Mouse (Mus musculus) embryonic facial prominence, embryonic 10.5 days (tissue): Measurements from ENCODE around the gene Prf1. TPM values are rescaled to one million over a fixed set of nuclear protein-coding genes. Genes with fewer than 3 reads are reported as not detected.

Source experiments
- DNase-seq: peaks from one replicate; pipeline ENCODE4 v3.0.0-alpha.2; 2017; ENCODE audit warnings: low spot score
- H3K27ac ChIP-seq: fragments of 300-500 bp; sonication (generic); replicated peaks from 2 replicates; pipeline ENCODE4 v1.5.1; 2016; ENCODE audit warnings: mild to moderate bottlenecking
- H3K27me3 ChIP-seq: fragments of 300-500 bp; sonication (generic); replicated peaks from 2 replicates; pipeline ENCODE4 v1.6.1; 2016; ENCODE audit warnings: low read depth, mild to moderate bottlenecking; ENCODE audit not compliant: poor library complexity, severe bottlenecking
- H3K36me3 ChIP-seq: fragments of 300-500 bp; sonication (generic); replicated peaks from 2 replicates; pipeline ENCODE4 v1.6.1; 2016; ENCODE audit warnings: mild to moderate bottlenecking, moderate library complexity
- H3K4me1 ChIP-seq: fragments of 300-500 bp; sonication (generic); 2 replicates; pipeline ENCODE4 v1.6.1; 2016
- H3K4me3 ChIP-seq: fragments of 300-500 bp; sonication (generic); 2 replicates; pipeline ENCODE4 v1.5.1; 2016; ENCODE audit warnings: mild to moderate bottlenecking, moderate library complexity
- H3K9me3 ChIP-seq: fragments of 300-500 bp; sonication (generic); 2 replicates; pipeline ENCODE4 v1.6.1; 2016; ENCODE audit warnings: mild to moderate bottlenecking
- WGBS: fragments of 180-500 bp; shearing (Covaris S2); methylation state at CpG from one replicate; pipeline ENCODE4 v1.1.7; 2016; 5-methylcytosine and 5-hydroxymethylcytosine counted together
- polyA plus RNA-seq: library from polyadenylated mRNA; unstranded; fragments of >200 nt; fragmentation: Nextera tagmentation; extraction: Ambion mirVana; gene quantifications from 2 replicates; pipeline ENCODE4 v1.2.1, GENCODE M21; 2016

Prf1 gene
- polyA plus RNA-seq, 1 experiment from 2014 or later = not detected

DNA sequence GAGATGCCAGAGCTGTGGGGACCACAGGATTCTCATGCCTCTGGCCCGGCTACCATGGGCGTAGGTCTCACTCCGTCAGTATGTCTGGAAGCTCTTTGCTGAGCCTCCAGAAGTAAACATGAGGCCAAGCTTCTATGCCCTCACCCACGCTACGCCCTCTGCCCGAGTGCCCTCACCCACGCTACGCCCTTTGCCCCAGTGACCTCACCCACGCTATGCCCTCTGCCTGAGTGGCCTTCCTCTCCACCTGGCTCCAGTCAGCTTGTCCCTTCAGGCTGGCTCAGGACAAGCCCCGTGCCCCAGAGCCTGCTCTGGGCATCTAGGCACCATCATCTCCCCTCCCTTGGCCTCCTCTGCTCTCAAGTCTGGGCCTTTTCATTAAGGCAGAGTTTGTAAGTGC is 29.9 kb downstream of the Prf1 start:
- no peak overlapping the region for H3K4me3 ChIP-seq
- no peaks in the 10 kb centered on the region for H3K27me3 ChIP-seq
- DNase-seq = no peak
- peaks cover 44% of the 10 kb centered on the region for H3K4me1 ChIP-seq
- 84% methylated on average over 10 of the region's 10 CpGs for WGBS
- 0 out of 2 replicates have a peak overlapping the region, but pooled peaks have one; percentile 16 for H3K27ac ChIP-seq
- H3K36me3 ChIP-seq = peaks cover 13% of the 10 kb centered on the region
- H3K9me3 ChIP-seq = no peaks in the 10 kb centered on the region

DNA sequence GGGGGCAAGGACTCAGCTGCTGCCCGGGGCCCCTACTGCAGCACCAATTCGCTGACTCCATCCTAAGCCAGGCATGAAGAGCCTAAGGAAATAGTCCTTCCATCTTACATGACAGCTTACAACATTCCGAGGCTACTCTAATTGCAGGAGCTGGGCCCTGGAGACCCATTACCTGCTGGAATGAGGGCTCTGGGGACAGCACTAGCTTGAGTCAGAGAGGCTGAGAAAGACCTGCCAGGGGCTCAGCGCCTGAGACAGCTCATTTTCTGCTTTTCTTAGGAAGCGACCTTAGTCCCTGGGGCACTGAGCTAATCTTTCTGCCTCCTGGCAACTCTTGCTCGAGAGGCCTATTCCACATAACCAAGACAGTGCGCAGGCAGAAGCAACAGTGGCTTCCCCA is 31.3 kb downstream of the Prf1 start:
- WGBS = 45% methylated on average over 7 of the region's 7 CpGs
- H3K27ac ChIP-seq = 0 out of 2 replicates have a peak overlapping the region, but pooled peaks have one; percentile 5
- no peak for DNase-seq
- peaks cover 13% of the 10 kb centered on the region for H3K36me3 ChIP-seq
- H3K4me3 ChIP-seq = no peak overlapping the region
- H3K9me3 ChIP-seq = no peaks in the 10 kb centered on the region
- peaks cover 44% of the 10 kb centered on the region for H3K4me1 ChIP-seq
- no peaks in the 10 kb centered on the region for H3K27me3 ChIP-seq

DNA sequence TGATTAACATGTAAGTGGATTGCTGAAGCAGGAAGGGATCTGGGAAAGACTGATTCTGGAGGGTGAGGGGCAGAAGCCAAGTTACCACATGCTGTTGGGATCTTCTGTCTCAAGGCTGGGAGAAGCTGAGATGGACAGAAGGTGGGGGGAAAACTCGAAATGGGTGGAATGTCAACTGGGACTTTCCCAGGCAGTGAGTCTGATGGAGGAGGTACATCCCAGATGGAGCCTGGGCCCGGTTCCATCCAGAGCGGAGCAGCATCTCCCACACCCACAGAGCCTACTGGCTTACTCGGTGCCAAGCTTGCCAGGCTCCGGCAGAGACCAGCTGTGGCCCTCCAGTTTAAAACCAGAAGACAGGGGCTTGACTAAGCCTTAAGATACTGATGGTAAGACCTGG is 33.4 kb downstream of the Prf1 start:
- Histone ChIP-seq H3K27me3 (no peaks in the 10 kb centered on the region), H3K9me3 (no peaks in the 10 kb centered on the region), H3K4me1 (peaks cover 30% of the 10 kb centered on the region), H3K36me3 (peaks cover 18% of the 10 kb centered on the region), H3K4me3 (no peak overlapping the region), H3K27ac (no peak overlapping the region)
- 85% methylated on average over 5 of the region's 5 CpGs for WGBS
- DNase-seq = no peak

DNA sequence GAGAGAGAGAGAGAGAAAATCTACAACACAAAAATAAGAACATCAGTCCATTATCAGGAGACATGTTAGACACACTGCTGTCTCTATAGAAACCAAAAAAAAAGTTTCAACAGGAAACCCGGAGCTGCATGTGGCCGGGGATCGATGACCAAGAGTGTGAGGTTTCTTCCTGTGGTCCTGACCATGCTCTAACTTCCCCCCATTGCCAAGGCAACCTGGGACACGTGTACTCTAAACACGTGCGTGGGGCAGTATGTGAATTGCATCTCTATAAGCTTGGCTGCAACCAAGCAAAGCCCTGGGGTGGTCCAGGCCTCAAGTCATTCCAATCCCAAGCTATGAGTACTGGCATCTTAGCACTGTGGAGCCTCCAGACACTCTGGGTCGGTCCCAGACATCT is 36.9 kb downstream of the Prf1 start:
- H3K4me1 ChIP-seq = 0 out of 2 replicates have a peak, but pooled peaks cover under 1% of the 10 kb centered on the region
- no peak for DNase-seq
- H3K36me3 ChIP-seq = peaks cover 27% of the 10 kb centered on the region
- H3K27me3 ChIP-seq = no peaks in the 10 kb centered on the region
- H3K9me3 ChIP-seq = no peaks in the 10 kb centered on the region
- WGBS = 78% methylated on average over 7 of the region's 7 CpGs
- no peak overlapping the region for H3K27ac ChIP-seq
- no peak overlapping the region for H3K4me3 ChIP-seq

DNA sequence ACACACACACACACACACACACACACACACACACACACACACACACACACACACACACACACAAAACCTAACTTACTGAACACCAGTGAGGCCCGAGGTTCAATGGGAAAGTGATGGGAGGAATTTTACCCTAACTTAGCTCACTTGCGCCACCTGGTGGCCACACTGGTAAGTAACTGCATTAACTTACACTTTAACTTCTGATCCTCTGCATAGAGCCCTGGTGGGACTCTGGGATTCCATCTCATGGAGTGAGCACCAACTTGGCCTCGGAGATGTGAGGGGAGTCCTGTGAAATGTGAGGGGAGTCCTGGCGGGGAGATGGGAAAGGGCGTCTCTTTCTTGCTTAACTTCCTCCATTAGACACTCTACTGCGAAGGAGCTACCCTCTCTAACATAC is 38.5 kb downstream of the Prf1 start:
- WGBS = 23% methylated on average over 6 of the region's 6 CpGs
- no peak overlapping the region for H3K27ac ChIP-seq
- no peaks in the 10 kb centered on the region for H3K27me3 ChIP-seq
- no peak overlapping the region for H3K4me3 ChIP-seq
- peaks cover 36% of the 10 kb centered on the region for H3K36me3 ChIP-seq
- peaks cover 10% of the 10 kb centered on the region; the same call in 1 of the 2 replicates for H3K4me1 ChIP-seq
- DNase-seq = peak; percentile 88
- H3K9me3 ChIP-seq = no peaks in the 10 kb centered on the region

DNA sequence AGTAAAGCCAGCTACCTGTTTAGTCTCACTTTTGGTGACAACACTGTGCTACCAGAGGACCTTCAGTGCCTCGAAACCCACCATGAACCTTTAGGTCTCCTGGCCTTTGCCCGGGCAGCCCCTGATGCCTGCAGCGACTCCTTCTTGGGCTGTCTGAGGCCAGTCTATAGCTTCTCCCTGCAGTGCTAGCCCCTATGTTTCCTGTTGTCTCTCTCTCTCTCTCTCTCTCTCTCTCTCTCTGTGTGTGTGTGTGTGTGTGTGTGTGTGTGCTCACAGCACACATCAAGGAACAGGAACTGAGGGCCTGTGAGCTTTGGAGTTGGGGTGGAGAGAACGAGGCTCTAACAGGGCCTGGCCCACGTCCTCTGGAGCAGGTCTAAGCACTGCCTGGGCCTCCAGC is 39.0 kb downstream of the Prf1 start:
- DNase-seq = no peak
- Histone ChIP-seq H3K4me3 (no peak overlapping the region), H3K27ac (no peak overlapping the region), H3K4me1 (peaks cover 11% of the 10 kb centered on the region; the same call in 1 of the 2 replicates), H3K36me3 (peaks cover 37% of the 10 kb centered on the region), H3K9me3 (no peaks in the 10 kb centered on the region), H3K27me3 (no peaks in the 10 kb centered on the region)
- WGBS = 80% methylated on average over 5 of the region's 5 CpGs

DNA sequence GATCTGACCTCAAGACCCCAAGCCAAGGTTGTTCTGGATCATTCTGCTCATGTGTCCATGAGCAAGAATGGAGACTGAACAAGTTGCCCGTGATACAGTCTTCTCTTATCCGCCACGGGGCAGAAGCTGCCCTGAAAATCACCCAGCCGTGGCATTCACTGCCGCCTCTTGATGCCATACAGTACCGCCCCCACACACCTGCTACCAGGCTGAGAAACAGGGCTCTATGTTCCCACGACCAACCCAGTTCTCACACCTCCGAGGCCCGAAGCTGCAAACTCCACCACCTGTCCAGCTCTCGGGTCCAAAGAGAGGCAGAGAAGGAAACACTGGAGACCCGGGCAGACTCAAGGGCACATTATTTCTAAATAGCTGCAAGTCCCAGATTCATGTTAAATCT is 40.0 kb downstream of the Prf1 start:
- Histone ChIP-seq H3K27ac (no peak overlapping the region), H3K4me1 (peaks cover 14% of the 10 kb centered on the region; the same call in 1 of the 2 replicates), H3K27me3 (no peaks in the 10 kb centered on the region), H3K9me3 (no peaks in the 10 kb centered on the region), H3K4me3 (no peak overlapping the region), H3K36me3 (peaks cover 44% of the 10 kb centered on the region)
- no peak for DNase-seq
- WGBS = 88% methylated on average over 11 of the region's 11 CpGs

- Histone ChIP-seq H3K4me3 (no peak overlapping the region), H3K4me1 (peaks cover 14% of the 10 kb centered on the region; the same call in 1 of the 2 replicates), H3K27ac (no peak overlapping the region), H3K36me3 (peaks cover 34% of the 10 kb centered on the region), H3K27me3 (no peaks in the 10 kb centered on the region), H3K9me3 (no peaks in the 10 kb centered on the region)
- WGBS = 90% methylated on average over 9 of the region's 9 CpGs
- no peak for DNase-seq
Measured at GRCm38 (mm10) chr10:61339216-61339615, 41.6 kb downstream of the Prf1 start.

DNA sequence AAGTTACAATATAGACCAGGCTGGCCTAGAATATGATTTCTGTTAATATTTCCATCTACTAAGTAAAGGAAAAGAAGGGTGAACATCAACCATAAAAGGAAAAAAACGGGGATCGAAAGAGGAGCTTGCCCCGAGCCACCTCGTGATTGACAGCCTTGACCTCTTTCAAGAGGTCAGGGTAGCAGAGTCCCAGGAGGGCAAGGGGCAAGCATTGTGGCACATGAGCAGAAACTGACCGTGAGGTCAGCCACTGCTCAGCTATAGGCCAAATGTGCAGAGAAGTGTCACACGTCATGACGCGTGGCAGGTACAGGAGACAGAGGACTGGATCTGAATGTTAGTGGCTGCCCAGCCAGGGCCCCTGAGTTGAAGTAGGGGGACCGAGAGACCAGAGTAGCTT is 42.6 kb downstream of the Prf1 start:
- Histone ChIP-seq H3K27ac (no peak overlapping the region), H3K4me1 (peaks cover 19% of the 10 kb centered on the region), H3K27me3 (no peaks in the 10 kb centered on the region), H3K36me3 (peaks cover 34% of the 10 kb centered on the region), H3K9me3 (no peaks in the 10 kb centered on the region), H3K4me3 (no peak overlapping the region)
- no peak for DNase-seq
- WGBS = 43% methylated on average over 9 of the region's 9 CpGs

DNA sequence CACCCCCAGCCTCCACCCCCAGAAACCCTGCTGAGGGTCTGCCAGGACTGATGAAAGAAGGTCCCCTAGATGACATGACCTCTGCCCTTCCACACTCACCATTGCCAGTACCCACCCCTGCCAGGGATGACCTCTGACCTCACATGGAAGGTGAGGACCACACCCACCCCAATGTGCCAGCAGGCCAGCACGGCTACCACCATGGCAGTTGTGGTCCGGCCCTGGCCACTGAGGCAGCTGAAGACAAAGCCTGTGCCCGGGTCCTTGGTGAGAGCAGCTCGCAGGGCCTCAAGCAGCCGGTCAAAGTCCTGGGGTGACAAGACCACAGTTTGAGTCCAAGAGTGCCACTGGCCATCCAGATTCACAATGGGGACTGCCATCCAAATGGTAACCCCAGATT is 43.4 kb downstream of the Prf1 start:
- no peaks in the 10 kb centered on the region for H3K9me3 ChIP-seq
- H3K36me3 ChIP-seq = peaks cover 37% of the 10 kb centered on the region
- H3K4me1 ChIP-seq = peaks cover 27% of the 10 kb centered on the region
- H3K27ac ChIP-seq = no peak overlapping the region
- no peak overlapping the region for H3K4me3 ChIP-seq
- WGBS = 91% methylated on average over 5 of the region's 5 CpGs
- DNase-seq = no peak
- no peaks in the 10 kb centered on the region for H3K27me3 ChIP-seq

GRCm38 (mm10) chr10:61341557-61341956 is 43.9 kb downstream of the Prf1 start:
- H3K27ac ChIP-seq = no peak overlapping the region
- WGBS = 70% methylated on average over 6 of the region's 6 CpGs
- peak; percentile 77 for DNase-seq
- H3K27me3 ChIP-seq = no peaks in the 10 kb centered on the region
- H3K4me1 ChIP-seq = peaks cover 32% of the 10 kb centered on the region
- H3K4me3 ChIP-seq = no peak overlapping the region
- H3K36me3 ChIP-seq = peaks cover 37% of the 10 kb centered on the region
- no peaks in the 10 kb centered on the region for H3K9me3 ChIP-seq

GRCm38 (mm10) chr10:61342750-61343149 is 45.1 kb downstream of the Prf1 start:
- Histone ChIP-seq H3K4me3 (no peak overlapping the region), H3K4me1 (peaks cover 42% of the 10 kb centered on the region), H3K27me3 (no peaks in the 10 kb centered on the region), H3K36me3 (peaks cover 44% of the 10 kb centered on the region), H3K27ac (no peak overlapping the region), H3K9me3 (no peaks in the 10 kb centered on the region)
- 92% methylated on average over 13 of the region's 13 CpGs for whole genome bisulfite sequencing
- no peak for DNase-seq

DNA sequence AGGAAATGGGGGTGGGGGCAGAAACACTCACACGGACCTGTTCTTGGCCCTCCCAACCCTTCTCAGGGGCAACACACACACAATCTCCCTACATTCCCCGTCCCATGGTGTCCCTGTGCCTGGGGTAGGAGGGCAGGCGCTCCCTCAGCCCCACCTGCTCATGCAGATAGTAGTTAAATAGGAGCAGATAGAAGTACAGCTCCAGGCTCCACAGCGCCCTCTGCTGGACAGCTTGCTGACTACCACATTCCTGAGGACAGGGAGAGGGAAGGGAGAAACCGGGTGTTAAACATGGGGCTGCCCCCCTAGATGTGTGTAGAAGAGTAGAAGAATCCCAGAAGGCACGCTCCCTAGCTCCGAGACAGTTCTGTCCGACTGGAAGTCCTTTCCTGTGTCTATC is 46.3 kb downstream of the Prf1 start:
- no peaks in the 10 kb centered on the region for H3K27me3 ChIP-seq
- H3K36me3 ChIP-seq = peaks cover 52% of the 10 kb centered on the region
- WGBS = 60% methylated on average over 8 of the region's 8 CpGs

GRCm38 (mm10) chr10:61345179-61345578 is 47.5 kb downstream of the Prf1 start:
- Histone ChIP-seq H3K9me3 (no peaks in the 10 kb centered on the region), H3K27me3 (no peaks in the 10 kb centered on the region), H3K36me3 (peaks cover 58% of the 10 kb centered on the region), H3K4me3 (no peak overlapping the region), H3K27ac (no peak overlapping the region), H3K4me1 (peaks cover 41% of the 10 kb centered on the region)
- WGBS = 90% methylated on average over 8 of the region's 8 CpGs
- DNase-seq = no peak

More for the DNA sequence above, 46.3 kb downstream of the Prf1 start:
- H3K27ac ChIP-seq = no peak overlapping the region
- H3K4me3 ChIP-seq = no peak overlapping the region
- DNase-seq = peak; percentile 70
- H3K9me3 ChIP-seq = no peaks in the 10 kb centered on the region
- peaks cover 42% of the 10 kb centered on the region for H3K4me1 ChIP-seq
